Mouse (Mus musculus): ENCODE measurements around the gene Wdpcp. TPM values are rescaled to one million over a fixed set of nuclear protein-coding genes. Genes with fewer than 3 reads are reported as not detected.

Gene Wdpcp
- polyA plus RNA-seq, 1 experiment from 2014 or later, result 11.4 TPM

DNA sequence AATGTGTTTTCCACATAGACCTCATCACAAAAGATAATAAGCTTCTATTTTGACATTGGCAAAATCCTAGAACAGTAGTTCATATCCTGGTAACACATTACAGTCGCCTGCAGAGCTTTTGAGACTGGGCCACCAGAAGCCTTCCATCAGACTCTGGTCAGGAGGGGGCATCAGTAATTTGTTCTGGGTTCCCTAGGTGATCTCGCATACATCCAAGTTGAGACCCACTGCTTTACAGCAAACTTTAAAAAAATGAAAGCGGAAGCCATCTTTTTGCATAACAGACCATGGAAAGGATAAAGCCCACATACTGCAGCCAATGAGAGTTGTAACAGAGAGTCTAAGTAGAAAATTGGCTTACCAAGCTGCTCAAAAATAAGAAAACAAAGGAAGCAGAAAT is 125.6 kb downstream of the Wdpcp start:
- 59% methylated on average over 3 of the region's 3 CpGs for WGBS
- Histone ChIP-seq H3K36me3 (replicated peaks; ENCODE audit: control insufficient read depth, insufficient read depth) (no peaks in the 10 kb centered on the region), H3K4me2 (replicated peaks) (no peak overlapping the region), H3K9me3 (ENCODE audit: control insufficient read depth, low read length) (no peaks in the 10 kb centered on the region), H3K4me3 (replicated peaks; ENCODE audit: low read length) (no peak overlapping the region), H3K9ac (no peak overlapping the region), H3K4me1 (replicated peaks; ENCODE audit: control insufficient read depth, insufficient read depth, low read length) (no peaks in the 10 kb centered on the region), H3K27ac (no peak overlapping the region), H3K27me3 (ENCODE audit: control insufficient read depth, insufficient read depth, low read length) (no peaks in the 10 kb centered on the region)
- no peak for ATAC-seq (ENCODE audit: low FRiP score)
- DNase-seq (ENCODE audit: low spot score), result no peak

DNA sequence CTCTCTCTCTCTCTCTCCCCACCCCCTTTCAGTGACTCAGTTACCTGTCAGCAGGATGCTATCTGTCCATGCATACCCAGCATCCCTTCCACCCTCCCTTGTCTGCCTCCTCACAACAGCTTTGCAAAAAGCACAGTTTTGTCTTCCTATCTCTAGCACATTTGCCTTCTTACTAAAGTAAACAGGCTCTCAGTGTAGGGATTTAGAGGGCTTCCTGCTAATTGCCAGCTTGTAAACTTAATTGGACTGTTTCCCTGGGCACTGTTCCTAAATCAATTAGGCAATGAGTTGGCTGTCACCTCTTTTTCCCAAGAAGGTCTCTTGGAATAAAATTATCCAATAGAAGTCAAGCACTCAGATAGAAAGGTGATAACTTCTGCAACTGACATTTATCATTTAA is 141.5 kb downstream of the Wdpcp start:
- H3K27ac ChIP-seq, result no peak overlapping the region
- no peak overlapping the region for H3K9ac ChIP-seq
- H3K4me3 ChIP-seq (replicated peaks; ENCODE audit: low read length), result no peak overlapping the region
- no peaks in the 10 kb centered on the region for H3K9me3 ChIP-seq (ENCODE audit: control insufficient read depth, low read length)
- H3K27me3 ChIP-seq (ENCODE audit: control insufficient read depth, insufficient read depth, low read length), result no peaks in the 10 kb centered on the region
- no peak for DNase-seq (ENCODE audit: low spot score)
- ATAC-seq (ENCODE audit: low FRiP score), result no peak
- H3K4me2 ChIP-seq (replicated peaks), result no peak overlapping the region
- no peaks in the 10 kb centered on the region for H3K4me1 ChIP-seq (replicated peaks; ENCODE audit: control insufficient read depth, insufficient read depth, low read length)
- no peaks in the 10 kb centered on the region; the same call in 1 of the 2 replicates for H3K36me3 ChIP-seq (replicated peaks; ENCODE audit: control insufficient read depth, insufficient read depth)

GRCm38 (mm10) chr11:21714065-21714464 is 142.0 kb downstream of the Wdpcp start:
- Histone ChIP-seq H3K27ac (no peak overlapping the region), H3K9ac (no peak overlapping the region), H3K9me3 (ENCODE audit: control insufficient read depth, low read length) (no peaks in the 10 kb centered on the region), H3K36me3 (replicated peaks; ENCODE audit: control insufficient read depth, insufficient read depth) (no peaks in the 10 kb centered on the region; the same call in 1 of the 2 replicates), H3K4me2 (replicated peaks) (no peak overlapping the region), H3K27me3 (ENCODE audit: control insufficient read depth, insufficient read depth, low read length) (no peaks in the 10 kb centered on the region), H3K4me1 (replicated peaks; ENCODE audit: control insufficient read depth, insufficient read depth, low read length) (no peaks in the 10 kb centered on the region), H3K4me3 (replicated peaks; ENCODE audit: low read length) (no peak overlapping the region)
- DNase-seq (ENCODE audit: low spot score) (no peak), ATAC-seq (ENCODE audit: low FRiP score) (no peak)
- 82% methylated on average over 1 of the region's 1 CpGs for WGBS

GRCm38 (mm10) chr11:21726329-21726728 is 154.3 kb downstream of the Wdpcp start:
- Histone ChIP-seq H3K9me3 (ENCODE audit: control insufficient read depth, low read length) (no peaks in the 10 kb centered on the region), H3K27ac (no peak overlapping the region), H3K4me3 (replicated peaks; ENCODE audit: low read length) (no peak overlapping the region), H3K4me2 (replicated peaks) (no peak overlapping the region), H3K27me3 (ENCODE audit: control insufficient read depth, insufficient read depth, low read length) (no peaks in the 10 kb centered on the region), H3K36me3 (replicated peaks; ENCODE audit: control insufficient read depth, insufficient read depth) (no peaks in the 10 kb centered on the region), H3K9ac (no peak overlapping the region), H3K4me1 (replicated peaks; ENCODE audit: control insufficient read depth, insufficient read depth, low read length) (no peaks in the 10 kb centered on the region)
- WGBS, result 74% methylated on average over 1 of the region's 1 CpGs
- ATAC-seq (ENCODE audit: low FRiP score), result no peak
- DNase-seq (ENCODE audit: low spot score), result no peak

DNA sequence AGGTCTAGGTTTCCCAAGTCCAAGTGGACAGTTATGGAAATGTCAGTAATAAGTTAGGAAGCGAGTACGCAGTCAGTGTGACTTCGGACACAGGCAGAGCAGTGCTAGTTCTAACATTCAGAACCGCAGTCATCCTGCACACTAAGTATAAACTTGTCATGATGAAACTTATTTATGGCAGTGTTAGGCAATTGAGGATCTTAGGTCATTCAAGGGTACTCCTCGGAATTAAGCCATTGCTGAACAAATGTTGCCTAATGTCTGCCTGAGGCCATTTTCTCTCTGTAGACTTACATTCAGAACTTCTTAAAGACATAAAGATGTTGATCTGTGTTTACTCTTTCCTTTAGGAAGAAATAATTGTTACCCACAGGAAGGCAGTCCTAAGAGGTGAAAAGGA is 157.0 kb downstream of the Wdpcp start:
- Histone ChIP-seq H3K27ac (no peak overlapping the region), H3K4me3 (replicated peaks; ENCODE audit: low read length) (no peak overlapping the region), H3K4me1 (replicated peaks; ENCODE audit: control insufficient read depth, insufficient read depth, low read length) (no peaks in the 10 kb centered on the region), H3K4me2 (replicated peaks) (no peak overlapping the region), H3K9ac (no peak overlapping the region), H3K9me3 (ENCODE audit: control insufficient read depth, low read length) (no peaks in the 10 kb centered on the region), H3K36me3 (replicated peaks; ENCODE audit: control insufficient read depth, insufficient read depth) (no peaks in the 10 kb centered on the region), H3K27me3 (ENCODE audit: control insufficient read depth, insufficient read depth, low read length) (no peaks in the 10 kb centered on the region)
- WGBS, result 94% methylated on average over 5 of the region's 5 CpGs
- DNase-seq (ENCODE audit: low spot score) (no peak), ATAC-seq (ENCODE audit: low FRiP score) (no peak)

GRCm38 (mm10) chr11:21729961-21730360 is 157.9 kb downstream of the Wdpcp start:
- Histone ChIP-seq H3K36me3 (replicated peaks; ENCODE audit: control insufficient read depth, insufficient read depth) (no peaks in the 10 kb centered on the region), H3K9ac (no peak overlapping the region), H3K27ac (no peak overlapping the region), H3K9me3 (ENCODE audit: control insufficient read depth, low read length) (no peaks in the 10 kb centered on the region), H3K27me3 (ENCODE audit: control insufficient read depth, insufficient read depth, low read length) (no peaks in the 10 kb centered on the region), H3K4me3 (replicated peaks; ENCODE audit: low read length) (no peak overlapping the region), H3K4me2 (replicated peaks) (no peak overlapping the region), H3K4me1 (replicated peaks; ENCODE audit: control insufficient read depth, insufficient read depth, low read length) (no peaks in the 10 kb centered on the region)
- ATAC-seq (ENCODE audit: low FRiP score) (no peak), DNase-seq (ENCODE audit: low spot score) (no peak)
- 83% methylated on average over 6 of the region's 6 CpGs for WGBS

GRCm38 (mm10) chr11:21735272-21735671 is 163.2 kb downstream of the Wdpcp start:
- no peak for ATAC-seq (ENCODE audit: low FRiP score)
- no peak overlapping the region for H3K4me2 ChIP-seq (replicated peaks)

DNA sequence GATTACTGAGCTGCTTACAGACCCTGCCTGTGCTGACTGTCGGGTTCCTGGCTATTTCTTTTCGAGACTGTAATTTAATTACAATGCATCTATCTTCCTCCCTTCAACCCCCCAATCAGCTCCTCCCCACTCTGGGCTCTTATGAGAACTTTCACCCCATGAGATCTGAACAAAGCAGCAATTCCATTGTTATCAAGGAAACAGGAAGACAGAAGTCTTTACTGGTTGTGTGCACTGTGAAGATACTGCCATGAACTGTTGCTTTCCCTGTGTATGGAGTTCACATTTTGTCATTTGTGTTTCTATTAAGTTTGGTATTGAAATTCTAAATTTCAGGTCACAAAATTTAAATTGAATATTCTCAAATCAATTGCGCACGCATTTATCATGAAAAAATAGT is 177.5 kb downstream of the Wdpcp start:
- H3K9me3 ChIP-seq (ENCODE audit: control insufficient read depth, low read length), result no peaks in the 10 kb centered on the region
- H3K9ac ChIP-seq, result no peak overlapping the region
- no peak for DNase-seq (ENCODE audit: low spot score)
- H3K4me1 ChIP-seq (replicated peaks; ENCODE audit: control insufficient read depth, insufficient read depth, low read length), result no peaks in the 10 kb centered on the region
- no peak overlapping the region for H3K27ac ChIP-seq
- no peak overlapping the region for H3K4me3 ChIP-seq (replicated peaks; ENCODE audit: low read length)
- 68% methylated on average over 4 of the region's 4 CpGs for WGBS
- no peaks in the 10 kb centered on the region for H3K36me3 ChIP-seq (replicated peaks; ENCODE audit: control insufficient read depth, insufficient read depth)
- no peak overlapping the region for H3K4me2 ChIP-seq (replicated peaks)
- H3K27me3 ChIP-seq (ENCODE audit: control insufficient read depth, insufficient read depth, low read length), result no peaks in the 10 kb centered on the region
- ATAC-seq (ENCODE audit: low FRiP score), result no peak

More at GRCm38 (mm10) chr11:21735272-21735671, 163.2 kb downstream of the Wdpcp start:
- WGBS, result 42% methylated on average over 6 of the region's 6 CpGs
- Histone ChIP-seq H3K27ac (no peak overlapping the region), H3K4me1 (replicated peaks; ENCODE audit: control insufficient read depth, insufficient read depth, low read length) (no peaks in the 10 kb centered on the region), H3K4me3 (replicated peaks; ENCODE audit: low read length) (no peak overlapping the region), H3K27me3 (ENCODE audit: control insufficient read depth, insufficient read depth, low read length) (no peaks in the 10 kb centered on the region), H3K9ac (no peak overlapping the region), H3K36me3 (replicated peaks; ENCODE audit: control insufficient read depth, insufficient read depth) (no peaks in the 10 kb centered on the region), H3K9me3 (ENCODE audit: control insufficient read depth, low read length) (no peaks in the 10 kb centered on the region)
- no peak for DNase-seq (ENCODE audit: low spot score)

GRCm38 (mm10) chr11:21763201-21763600 is 191.2 kb downstream of the Wdpcp start:
- no peak overlapping the region for H3K4me3 ChIP-seq (replicated peaks; ENCODE audit: low read length)
- H3K9me3 ChIP-seq (ENCODE audit: control insufficient read depth, low read length), result no peaks in the 10 kb centered on the region
- no peak for ATAC-seq (ENCODE audit: low FRiP score)
- H3K27me3 ChIP-seq (ENCODE audit: control insufficient read depth, insufficient read depth, low read length), result no peaks in the 10 kb centered on the region
- 89% methylated on average over 4 of the region's 4 CpGs for WGBS
- no peak for DNase-seq (ENCODE audit: low spot score)
- no peak overlapping the region for H3K4me2 ChIP-seq (replicated peaks)
- H3K9ac ChIP-seq, result no peak overlapping the region
- H3K36me3 ChIP-seq (replicated peaks; ENCODE audit: control insufficient read depth, insufficient read depth), result no peaks in the 10 kb centered on the region
- H3K4me1 ChIP-seq (replicated peaks; ENCODE audit: control insufficient read depth, insufficient read depth, low read length), result no peaks in the 10 kb centered on the region
- no peak overlapping the region for H3K27ac ChIP-seq

DNA sequence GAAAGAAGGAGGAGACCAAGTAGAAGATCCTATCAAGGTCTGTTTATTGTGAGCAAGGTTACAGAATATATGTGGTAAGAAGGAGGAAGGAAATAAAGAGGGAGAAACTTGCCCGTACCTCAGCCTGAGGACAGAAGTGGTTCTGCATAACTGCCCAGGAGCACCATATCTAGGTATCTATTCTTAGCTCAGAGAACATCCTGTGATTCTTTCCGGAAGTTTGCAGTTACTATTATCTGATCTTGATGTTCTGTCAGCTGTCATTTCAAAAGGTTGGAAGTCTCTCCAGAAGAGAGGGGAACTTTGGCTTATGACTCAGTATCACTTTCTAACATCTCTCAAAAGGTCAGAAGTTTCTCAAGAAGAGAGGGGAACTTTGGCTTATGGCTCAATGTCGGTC is 216.8 kb downstream of the Wdpcp start:
- no peak for ATAC-seq (ENCODE audit: low FRiP score)
- no peak overlapping the region for H3K9ac ChIP-seq
- 0 out of 2 replicates have a peak, but pooled peaks cover 9% of the 10 kb centered on the region for H3K9me3 ChIP-seq (ENCODE audit: control insufficient read depth, low read length)
- H3K36me3 ChIP-seq (replicated peaks; ENCODE audit: control insufficient read depth, insufficient read depth), result no peaks in the 10 kb centered on the region
- no peaks in the 10 kb centered on the region for H3K27me3 ChIP-seq (ENCODE audit: control insufficient read depth, insufficient read depth, low read length)
- H3K4me2 ChIP-seq (replicated peaks), result no peak overlapping the region
- 95% methylated on average over 3 of the region's 3 CpGs for WGBS
- H3K27ac ChIP-seq, result no peak overlapping the region
- no peak overlapping the region for H3K4me3 ChIP-seq (replicated peaks; ENCODE audit: low read length)
- DNase-seq (ENCODE audit: low spot score), result no peak
- no peaks in the 10 kb centered on the region for H3K4me1 ChIP-seq (replicated peaks; ENCODE audit: control insufficient read depth, insufficient read depth, low read length)
